Mouse (Mus musculus) embryonic facial prominence, embryonic 14.5 days (tissue): ENCODE measurements around the gene 1700029P11Rik. TPM values are rescaled to one million over a fixed set of nuclear protein-coding genes. Genes with fewer than 3 reads are reported as not detected.

Experiments
- ATAC-seq: fragments of 200-750 bp; cut with Nextera tagmentation; 2 replicates; pipeline ENCODE4 v1.8.0; 2017; ENCODE audit warnings: low read depth, moderate number of reproducible peaks, moderate TSS enrichment
- DNase-seq: peaks from one replicate; pipeline ENCODE4 v3.0.0-alpha.2; 2015; ENCODE audit warnings: low spot score
- H3K27ac ChIP-seq: fragments of 300-500 bp; sonication (generic); replicated peaks from 2 replicates; pipeline ENCODE4 v1.5.1; 2014; ENCODE audit warnings: low read depth, mild to moderate bottlenecking, low read length, moderate library complexity
- H3K27me3 ChIP-seq: fragments of 300-500 bp; sonication (generic); replicated peaks from 2 replicates; pipeline ENCODE4 v1.6.1; 2014; ENCODE audit warnings: low read length; ENCODE audit not compliant: control insufficient read depth, insufficient read depth
- H3K36me3 ChIP-seq: fragments of 300-500 bp; sonication (generic); 2 replicates; pipeline ENCODE4 v1.6.1; 2014; ENCODE audit warnings: low read length, mixed read lengths; ENCODE audit not compliant: control insufficient read depth, insufficient read depth
- H3K4me1 ChIP-seq: fragments of 300-500 bp; sonication (generic); 2 replicates; pipeline ENCODE4 v1.6.1; 2014; ENCODE audit warnings: antibody characterized with exemption, low read length; ENCODE audit not compliant: control insufficient read depth, insufficient read depth
- H3K4me2 ChIP-seq: fragments of 300-500 bp; sonication (generic); 2 replicates; pipeline ENCODE4 v1.6.1; 2014; ENCODE audit warnings: low read depth, mild to moderate bottlenecking, low read length, moderate library complexity, mixed read lengths
- H3K4me3 ChIP-seq: fragments of 300-500 bp; sonication (generic); 2 replicates; pipeline ENCODE4 v1.5.1; 2014; ENCODE audit warnings: low read depth, mild to moderate bottlenecking, low read length
- H3K9ac ChIP-seq: fragments of 300-500 bp; sonication (generic); 2 replicates; pipeline ENCODE4 v1.6.1; 2014; ENCODE audit warnings: low read depth, mild to moderate bottlenecking, low read length, moderate library complexity, mixed read lengths
- H3K9me3 ChIP-seq: fragments of 300-500 bp; sonication (generic); 2 replicates; pipeline ENCODE4 v1.6.1; 2016; ENCODE audit warnings: low read length; ENCODE audit not compliant: control insufficient read depth
- WGBS: fragments of 180-500 bp; shearing (Covaris S2); extraction: QIAGEN DNeasy Blood & Tissue Kit; methylation state at CpG from one replicate; pipeline ENCODE4 v1.1.7; 2014; 5-methylcytosine and 5-hydroxymethylcytosine counted together
- polyA plus RNA-seq: library from polyadenylated mRNA; unstranded; fragments of >200 nt; fragmentation: Nextera tagmentation; extraction: Ambion mirVana; gene quantifications from 2 replicates; pipeline ENCODE4 v1.2.1, GENCODE M21; 2014

The 1700029P11Rik gene
- polyA plus RNA-seq, 1 experiment from 2014 or later, result not detected

GRCm38 (mm10) chr15:81982173-81982572 lies 1.8 kb downstream of the 1700029P11Rik start:
- no peak for DNase-seq
- H3K27me3 ChIP-seq, result no peaks in the 10 kb centered on the region
- no peak overlapping the region for H3K4me2 ChIP-seq
- no peaks in the 10 kb centered on the region for H3K36me3 ChIP-seq
- H3K9me3 ChIP-seq, result no peaks in the 10 kb centered on the region
- no peaks in the 10 kb centered on the region for H3K4me1 ChIP-seq
- H3K27ac ChIP-seq, result no peak overlapping the region
- 50% methylated on average over 1 of the region's 1 CpGs for WGBS
- H3K9ac ChIP-seq, result no peak overlapping the region
- ATAC-seq, result no peak
- H3K4me3 ChIP-seq, result no peak overlapping the region

DNA sequence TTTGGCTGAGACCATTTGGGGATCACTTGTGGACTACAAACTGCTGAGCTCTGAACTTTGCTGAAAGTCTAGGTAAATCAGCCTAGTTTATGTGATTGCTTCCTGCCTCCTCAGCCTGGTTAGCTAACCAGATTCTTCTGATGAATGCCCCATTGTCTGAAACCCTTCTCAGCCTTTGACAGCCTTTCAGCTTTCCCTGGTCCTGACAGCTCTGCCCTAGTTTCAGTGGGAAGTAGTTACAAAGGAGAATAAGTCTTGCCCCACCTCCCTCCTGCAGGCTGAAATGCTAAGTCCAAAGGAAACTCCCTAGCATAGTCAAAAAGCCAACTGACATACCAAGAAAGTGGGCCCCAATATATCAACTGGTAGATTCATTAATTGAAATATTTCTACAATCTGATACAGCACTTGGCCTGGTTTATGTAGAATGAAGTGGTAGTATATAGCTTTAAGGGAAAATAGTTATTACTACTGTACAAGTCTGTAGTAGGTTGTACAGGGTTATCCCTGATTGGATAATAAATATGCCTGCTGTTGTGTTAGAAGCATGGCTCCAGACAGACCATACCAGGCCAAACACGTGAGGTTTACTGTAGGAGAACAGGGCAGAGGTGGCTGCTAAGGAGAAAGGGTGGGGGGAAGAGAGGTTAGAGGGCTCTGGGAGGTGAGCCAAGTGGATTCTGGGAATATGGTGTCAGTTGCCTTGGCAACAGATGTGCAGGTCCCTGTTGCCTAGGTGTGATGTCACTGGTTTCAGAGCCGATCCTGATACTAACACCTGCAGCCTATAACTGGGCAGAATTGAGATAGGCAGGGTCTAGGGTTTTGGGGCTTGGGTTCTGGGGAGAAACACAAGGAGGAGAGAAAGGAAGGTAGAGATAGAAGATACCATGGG lies 5.2 kb downstream of the 1700029P11Rik start:
- peak; percentile 31 for DNase-seq
- no peak overlapping the region for H3K9ac ChIP-seq
- H3K27me3 ChIP-seq, result no peaks in the 10 kb centered on the region
- H3K36me3 ChIP-seq, result no peaks in the 10 kb centered on the region
- H3K9me3 ChIP-seq, result no peaks in the 10 kb centered on the region
- WGBS, result 59% methylated on average over 2 of the region's 2 CpGs
- no peak overlapping the region for H3K4me2 ChIP-seq
- no peaks in the 10 kb centered on the region for H3K4me1 ChIP-seq
- no peak overlapping the region for H3K4me3 ChIP-seq
- ATAC-seq, result no peak
- no peak overlapping the region for H3K27ac ChIP-seq

DNA sequence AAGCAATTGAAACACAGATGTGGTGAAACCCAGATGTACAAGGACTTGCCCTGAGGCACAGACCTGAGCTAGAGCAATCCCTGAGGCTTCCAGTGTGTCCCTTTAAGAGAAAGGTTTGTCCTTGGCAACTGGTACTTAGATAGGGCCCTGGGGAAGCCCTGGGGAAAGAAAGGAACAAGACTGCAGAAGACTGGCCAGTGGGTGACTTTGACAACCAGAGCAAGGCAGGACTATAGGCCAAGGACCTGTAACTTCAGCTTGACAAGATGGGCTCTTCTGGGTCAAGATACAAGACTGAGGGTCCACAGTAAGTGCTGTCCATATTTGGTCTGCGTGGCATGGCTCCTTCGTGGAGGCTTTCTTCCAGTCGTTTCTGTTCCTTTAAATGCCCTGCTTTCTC lies 7.3 kb downstream of the 1700029P11Rik start, which contains the start of gene Xrcc6:
TSS of gene Xrcc6 (plus strand) at position 190 of the 400 bp plus-strand sequence.
- no peak within 1 kb of the TSS for H3K9ac ChIP-seq
- no peak for ATAC-seq
- H3K4me2 ChIP-seq, result no peak within 1 kb of the TSS
- no peaks in the 10 kb centered on the region for H3K4me1 ChIP-seq
- 88% methylated on average over 3 of the region's 3 CpGs for WGBS
- no peaks in the 10 kb centered on the region for H3K27me3 ChIP-seq
- no peaks in the 10 kb centered on the region for H3K9me3 ChIP-seq
- 0 out of 2 replicates have a peak, but pooled peaks cover 2% of the 10 kb centered on the region for H3K36me3 ChIP-seq
- no peak for DNase-seq
- H3K27ac ChIP-seq, result no peak within 1 kb of the TSS
- no peak within 1 kb of the TSS for H3K4me3 ChIP-seq

GRCm38 (mm10) chr15:81989371-81990062 lies 9.2 kb downstream of the 1700029P11Rik start:
- ATAC-seq, result peak; percentile 60; the same call in 1 of the 2 replicates
- Histone ChIP-seq H3K36me3 (peaks cover 19% of the 10 kb centered on the region; the same call in 1 of the 2 replicates), H3K27me3 (no peaks in the 10 kb centered on the region), H3K4me3 (no peak overlapping the region), H3K4me1 (no peaks in the 10 kb centered on the region), H3K27ac (no peak overlapping the region), H3K9ac (peak overlapping the region; percentile 30; the same call in 1 of the 2 replicates), H3K9me3 (no peaks in the 10 kb centered on the region), H3K4me2 (no peak overlapping the region)
- peak; percentile 94 for DNase-seq
- WGBS, result 50% methylated on average over 11 of the region's 11 CpGs

- peaks cover 29% of the 10 kb centered on the region; the same call in 1 of the 2 replicates for H3K36me3 ChIP-seq
- H3K4me1 ChIP-seq, result no peaks in the 10 kb centered on the region
- H3K9ac ChIP-seq, result no peak overlapping the region
- ATAC-seq (no peak), DNase-seq (peak; percentile 13)
- H3K4me3 ChIP-seq, result no peak overlapping the region
- no peak overlapping the region for H3K4me2 ChIP-seq
- WGBS, result 54% methylated on average over 7 of the region's 7 CpGs
- no peaks in the 10 kb centered on the region for H3K27me3 ChIP-seq
- H3K27ac ChIP-seq, result no peak overlapping the region
- H3K9me3 ChIP-seq, result no peaks in the 10 kb centered on the region
Measured at GRCm38 (mm10) chr15:81990549-81990948, 10.2 kb downstream of the 1700029P11Rik start.

DNA sequence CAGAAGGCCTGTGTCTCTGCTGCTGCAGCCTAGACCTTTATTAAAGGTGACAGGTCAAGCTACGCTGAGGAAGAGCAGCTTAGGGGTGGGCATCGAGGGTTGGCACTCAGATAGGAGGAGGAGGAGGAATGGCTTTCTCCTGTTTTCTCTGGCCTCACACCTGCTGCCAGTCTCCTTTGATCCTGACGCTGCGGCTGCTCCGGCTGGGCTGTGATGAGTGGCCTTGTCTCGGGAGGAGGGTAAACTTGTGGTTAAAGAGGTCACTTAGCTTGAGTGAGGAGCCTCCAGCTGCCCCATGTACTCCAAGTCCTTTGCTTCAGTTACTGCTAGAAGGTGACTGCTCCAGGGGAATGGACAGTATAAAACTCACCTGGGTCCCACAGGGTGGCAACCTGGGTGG lies 13.7 kb downstream of the 1700029P11Rik start:
- H3K9me3 ChIP-seq, result no peaks in the 10 kb centered on the region
- 68% methylated on average over 6 of the region's 6 CpGs for WGBS
- no peaks in the 10 kb centered on the region for H3K4me1 ChIP-seq
- H3K27me3 ChIP-seq, result no peaks in the 10 kb centered on the region
- H3K4me3 ChIP-seq, result no peak overlapping the region
- no peak overlapping the region for H3K27ac ChIP-seq
- DNase-seq (no peak), ATAC-seq (no peak)
- peaks cover 60% of the 10 kb centered on the region for H3K36me3 ChIP-seq
- H3K4me2 ChIP-seq, result no peak overlapping the region
- H3K9ac ChIP-seq, result no peak overlapping the region

GRCm38 (mm10) chr15:82004257-82004656 lies 23.9 kb downstream of the 1700029P11Rik start:
- H3K4me1 ChIP-seq, result no peaks in the 10 kb centered on the region
- DNase-seq (no peak), ATAC-seq (no peak)
- no peak overlapping the region for H3K9ac ChIP-seq
- no peak overlapping the region for H3K4me2 ChIP-seq
- no peak overlapping the region for H3K27ac ChIP-seq
- 92% methylated on average over 8 of the region's 8 CpGs for WGBS
- no peaks in the 10 kb centered on the region for H3K9me3 ChIP-seq
- peaks cover 35% of the 10 kb centered on the region for H3K36me3 ChIP-seq
- H3K4me3 ChIP-seq, result no peak overlapping the region
- no peaks in the 10 kb centered on the region for H3K27me3 ChIP-seq

- H3K27ac ChIP-seq, result no peak overlapping the region
- 85% methylated on average over 6 of the region's 6 CpGs for WGBS
- DNase-seq, result no peak
- H3K4me2 ChIP-seq, result no peak overlapping the region
- ATAC-seq, result no peak
- no peaks in the 10 kb centered on the region for H3K9me3 ChIP-seq
- H3K9ac ChIP-seq, result no peak overlapping the region
- H3K4me1 ChIP-seq, result peaks cover 9% of the 10 kb centered on the region
- H3K27me3 ChIP-seq, result no peaks in the 10 kb centered on the region
- H3K36me3 ChIP-seq, result no peaks in the 10 kb centered on the region
- H3K4me3 ChIP-seq, result no peak overlapping the region
Measured at GRCm38 (mm10) chr15:82011947-82012346, 31.6 kb downstream of the 1700029P11Rik start.
